Mouse (Mus musculus): Measurements from ENCODE around the gene Lhfp.

Gene Lhfp

GRCm38 (mm10) chr3:53042240-53042567, 876 bp downstream of the Lhfp start:
- no peak for DNase-seq (ENCODE audit: low read depth)

- no peak for DNase-seq (ENCODE audit: low read depth)
Measured at GRCm38 (mm10) chr3:53043206-53043780, 2.0 kb downstream of the Lhfp start.

GRCm38 (mm10) chr3:53044238-53044637, 2.9 kb downstream of the Lhfp start:
- no peak for DNase-seq (ENCODE audit: low read depth)

GRCm38 (mm10) chr3:53044682-53045299, 3.5 kb downstream of the Lhfp start:
- DNase-seq (ENCODE audit: low read depth), result no peak

- no peak for DNase-seq (ENCODE audit: low read depth)
Measured at GRCm38 (mm10) chr3:53045697-53046096, 4.4 kb downstream of the Lhfp start.

GRCm38 (mm10) chr3:53046371-53046770, 5.0 kb downstream of the Lhfp start:
- DNase-seq (ENCODE audit: low read depth), result no peak

- DNase-seq (ENCODE audit: low read depth), result no peak
Measured at GRCm38 (mm10) chr3:53052385-53052784, 11.1 kb downstream of the Lhfp start.

- no peak for DNase-seq (ENCODE audit: low read depth)
Measured at GRCm38 (mm10) chr3:53056430-53056829, 15.1 kb downstream of the Lhfp start.

GRCm38 (mm10) chr3:53059959-53060358, 18.6 kb downstream of the Lhfp start:
- no peak for DNase-seq (ENCODE audit: low read depth)

- no peak for DNase-seq (ENCODE audit: low read depth)
Measured at GRCm38 (mm10) chr3:53063423-53064147, 22.3 kb downstream of the Lhfp start.

GRCm38 (mm10) chr3:53065267-53066094, 24.2 kb downstream of the Lhfp start:
- DNase-seq (ENCODE audit: low read depth), result no peak

GRCm38 (mm10) chr3:53066095-53066372, 24.7 kb downstream of the Lhfp start:
- DNase-seq (ENCODE audit: low read depth), result no peak

- no peak for DNase-seq (ENCODE audit: low read depth)
Measured at GRCm38 (mm10) chr3:53068399-53068798, 27.1 kb downstream of the Lhfp start.

- DNase-seq (ENCODE audit: low read depth), result no peak
Measured at GRCm38 (mm10) chr3:53074264-53074663, 32.9 kb downstream of the Lhfp start.

- DNase-seq (ENCODE audit: low read depth), result no peak
Measured at GRCm38 (mm10) chr3:53074761-53075160, 33.4 kb downstream of the Lhfp start.

GRCm38 (mm10) chr3:53080286-53080685, 39.0 kb downstream of the Lhfp start:
- DNase-seq (ENCODE audit: low read depth), result no peak

GRCm38 (mm10) chr3:53080710-53081109, 39.4 kb downstream of the Lhfp start:
- no peak for DNase-seq (ENCODE audit: low read depth)

- DNase-seq (ENCODE audit: low read depth), result no peak
Measured at GRCm38 (mm10) chr3:53083717-53084116, 42.4 kb downstream of the Lhfp start.

- DNase-seq (ENCODE audit: low read depth), result no peak
Measured at GRCm38 (mm10) chr3:53084806-53085205, 43.5 kb downstream of the Lhfp start.

- no peak for DNase-seq (ENCODE audit: low read depth)
Measured at GRCm38 (mm10) chr3:53086481-53087155, 45.3 kb downstream of the Lhfp start.

GRCm38 (mm10) chr3:53087156-53087805, 46.0 kb downstream of the Lhfp start:
- no peak for DNase-seq (ENCODE audit: low read depth)

GRCm38 (mm10) chr3:53089921-53090320, 48.6 kb downstream of the Lhfp start:
- DNase-seq (ENCODE audit: low read depth), result no peak

All from c-Kit-positive CD71-positive TER-119-negative erythroid progenitor cells, embryonic 14.5 days (primary cell).